Mouse (Mus musculus): ENCODE measurements at regions not wholly inside any gene's neighbourhood (a gene's known extent, or its start where the extent isn't known, plus 50 kb on each side); places are given as distances from the start of the nearest gene placed in this dataset.

GRCm38 (mm10) chr15:36380461-36381227, 626.9 kb downstream of the Zfp706 start:
- no peak for DNase-seq

DNA sequence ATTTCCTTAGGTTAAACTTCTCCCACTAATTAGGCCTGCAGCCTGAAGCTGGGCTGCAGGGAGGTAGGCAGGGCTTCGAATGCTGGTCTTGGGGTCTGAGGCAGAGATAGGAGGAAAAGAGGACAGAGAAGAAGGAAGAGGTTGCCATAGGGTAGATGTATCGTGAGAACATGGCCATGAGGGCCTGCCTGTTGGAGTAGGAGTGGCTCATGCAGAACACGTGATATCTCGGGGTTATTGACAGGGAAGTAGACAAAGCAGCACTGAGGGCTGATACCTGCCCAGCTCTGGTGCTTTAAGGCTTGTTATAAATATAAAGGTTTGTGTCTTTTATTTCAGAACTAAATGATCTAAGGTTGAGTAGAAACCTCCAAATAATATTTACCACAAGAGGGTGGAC, 628.9 kb downstream of the Zfp706 start:
- DNase-seq = no peak

DNA sequence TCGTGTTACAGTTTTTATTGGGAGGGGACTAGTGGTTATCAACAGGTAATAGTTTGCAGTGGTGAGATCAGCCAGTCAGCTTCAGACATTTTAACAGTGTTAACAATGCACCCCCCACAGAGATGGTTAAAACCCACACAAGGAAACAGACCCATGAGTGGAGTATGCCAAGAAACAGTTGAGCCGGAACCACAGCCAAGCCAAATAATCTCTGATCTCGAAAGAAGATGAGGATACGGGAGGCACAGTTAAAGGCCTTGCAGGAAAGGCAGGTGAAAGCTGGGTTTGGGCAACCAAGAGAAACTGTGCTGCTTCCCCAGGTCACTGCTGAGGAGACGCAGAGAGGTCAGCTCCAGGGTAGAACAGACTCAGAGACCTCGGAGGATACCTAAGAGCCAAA, 631.0 kb downstream of the Zfp706 start:
- DNase-seq = no peak

DNA sequence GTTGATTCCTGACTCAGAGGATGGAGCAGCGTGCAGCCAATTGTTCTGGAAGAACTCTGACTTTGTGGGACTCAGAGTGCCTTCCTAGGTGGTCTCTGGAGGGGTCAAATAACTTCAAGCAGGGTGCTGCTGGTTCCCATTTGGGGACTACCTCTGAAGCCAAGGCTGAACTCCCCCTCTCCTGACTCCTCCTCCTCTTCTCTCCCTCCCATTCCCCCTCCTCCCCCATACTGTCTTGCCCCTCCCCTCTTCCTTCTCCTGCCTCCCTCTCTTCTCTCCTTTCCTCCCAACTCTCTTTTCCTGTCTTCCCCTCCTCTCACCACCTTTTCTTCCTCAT, 632.1 kb downstream of the Zfp706 start:
- no peak for DNase-seq

DNA sequence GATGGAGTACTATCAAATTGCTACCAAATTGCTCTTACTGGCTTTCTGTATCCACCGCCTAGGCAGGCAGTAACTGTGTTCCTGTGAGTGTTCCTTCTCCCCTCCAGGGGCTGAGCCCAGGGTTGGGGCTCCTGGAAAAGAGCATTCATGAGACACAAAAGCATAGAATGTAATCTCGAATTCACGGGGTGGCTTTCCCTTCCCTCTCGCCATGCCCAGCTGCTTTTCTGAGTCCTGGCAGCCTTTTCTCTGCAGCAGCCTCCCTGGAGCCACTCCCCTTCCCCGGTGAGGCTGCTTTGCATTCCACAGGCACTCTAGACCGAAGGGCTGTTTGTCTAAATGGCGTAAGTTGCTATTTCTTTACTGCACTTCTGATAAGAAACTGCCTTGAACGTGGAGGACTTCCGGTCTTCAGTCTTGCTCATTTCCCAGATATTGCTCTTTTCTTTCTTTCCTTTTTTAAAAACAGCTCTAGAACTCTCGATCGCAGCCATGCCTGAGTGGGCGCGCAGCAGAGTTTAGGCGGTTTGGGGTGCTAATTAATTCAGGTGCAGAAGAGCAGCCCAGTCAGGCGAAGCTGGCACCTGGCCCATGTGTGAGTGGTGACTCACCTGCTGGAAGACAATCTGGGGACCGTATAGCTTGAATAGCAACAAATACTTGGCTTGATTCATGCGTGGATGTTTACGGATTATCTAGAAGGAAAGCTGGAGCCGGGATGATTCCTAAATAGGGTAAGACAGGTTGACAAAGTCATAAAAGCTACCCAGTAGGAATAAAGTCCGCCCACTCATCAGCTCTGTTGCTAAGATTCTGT, 632.6 kb downstream of the Zfp706 start:
- DNase-seq = peak; percentile 83

- peak in 1 of 2 experiments; percentile 14 for DNase-seq
Observed at GRCm38 (mm10) chr15:36373900-36374611, 633.5 kb downstream of the Zfp706 start.

DNA sequence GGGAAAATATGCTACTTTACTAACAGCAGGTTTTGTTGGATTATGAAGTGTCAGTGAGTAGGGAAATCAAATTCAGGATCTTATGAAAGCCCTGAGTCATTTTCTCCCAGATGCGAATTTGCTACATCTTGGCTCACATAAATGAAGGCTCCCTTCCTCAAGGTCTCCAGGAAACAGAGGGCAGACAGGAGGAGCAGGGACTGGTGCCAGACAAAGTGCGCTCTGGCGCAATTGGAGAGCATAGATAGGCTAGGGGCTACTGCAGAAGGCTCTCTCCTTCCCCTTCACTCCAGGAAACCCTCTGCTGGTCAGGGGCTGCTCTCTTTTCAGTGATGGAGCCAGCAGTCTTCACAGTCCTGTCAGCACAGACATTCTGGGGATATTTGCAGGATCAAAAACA, 634.1 kb downstream of the Zfp706 start:
- DNase-seq = no peak

DNA sequence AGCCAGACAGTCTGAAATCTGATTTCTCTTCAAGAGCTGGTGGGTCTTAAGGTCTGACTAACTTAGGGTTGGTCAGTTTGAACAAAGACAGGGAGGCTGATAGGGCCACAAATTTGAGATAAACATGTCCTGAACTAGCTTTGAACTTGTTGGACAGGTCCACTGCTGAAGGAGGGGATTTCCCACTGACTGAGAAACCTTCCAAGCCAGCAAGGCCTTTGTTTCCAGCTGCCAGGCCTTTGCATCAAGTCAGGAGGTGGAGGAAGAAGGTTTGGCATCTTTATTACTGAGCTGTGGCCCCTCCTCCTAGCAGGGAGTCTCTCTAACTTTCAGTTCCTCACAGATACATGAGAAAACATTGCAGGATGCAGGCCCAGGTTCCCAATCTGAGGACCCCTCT, 636.2 kb downstream of the Zfp706 start:
- no peak for DNase-seq

DNA sequence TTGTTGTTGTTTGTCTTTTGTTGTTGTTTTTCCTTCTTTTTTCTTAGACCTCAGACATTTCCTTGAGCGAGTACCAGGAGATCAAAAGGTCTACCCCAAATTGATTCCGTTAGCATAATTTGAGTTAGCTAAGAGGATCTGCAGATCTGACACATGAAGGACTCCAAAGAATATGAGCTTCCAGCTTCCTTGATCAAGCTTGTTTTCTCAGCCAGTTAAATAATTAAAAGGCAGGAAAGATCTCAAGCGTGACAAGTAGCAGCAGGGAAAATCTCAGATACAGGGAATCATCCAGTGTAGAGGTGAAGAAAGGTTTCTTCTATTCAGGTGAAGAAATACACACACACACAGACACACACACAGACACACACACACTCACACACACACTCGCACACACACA, 636.7 kb downstream of the Zfp706 start:
- DNase-seq = no peak

DNA sequence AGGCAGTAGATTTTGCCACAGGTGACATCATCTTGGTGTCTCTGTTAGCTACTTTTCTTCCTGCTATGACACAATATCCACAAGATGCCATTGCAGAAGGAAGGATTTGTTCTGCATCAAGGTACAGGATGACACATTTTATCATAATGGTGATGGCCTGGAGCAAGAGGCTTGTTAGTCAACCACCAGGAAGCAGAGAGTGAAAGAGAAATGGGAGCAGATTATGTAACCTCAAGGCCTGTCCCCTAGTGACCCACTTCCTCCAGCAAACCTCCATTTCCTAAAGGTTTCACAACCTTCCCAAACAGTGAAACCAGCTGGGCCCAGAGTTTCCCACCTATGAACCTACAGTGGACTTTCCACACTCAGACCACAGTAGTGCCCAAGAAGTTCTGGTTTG, 640.3 kb downstream of the Zfp706 start:
- DNase-seq = no peak

GRCm38 (mm10) chr15:36364757-36365156, 642.8 kb downstream of the Zfp706 start:
- no peak for DNase-seq

- no peak for DNase-seq
Observed at GRCm38 (mm10) chr15:36364062-36364461, 643.5 kb downstream of the Zfp706 start.

DNA sequence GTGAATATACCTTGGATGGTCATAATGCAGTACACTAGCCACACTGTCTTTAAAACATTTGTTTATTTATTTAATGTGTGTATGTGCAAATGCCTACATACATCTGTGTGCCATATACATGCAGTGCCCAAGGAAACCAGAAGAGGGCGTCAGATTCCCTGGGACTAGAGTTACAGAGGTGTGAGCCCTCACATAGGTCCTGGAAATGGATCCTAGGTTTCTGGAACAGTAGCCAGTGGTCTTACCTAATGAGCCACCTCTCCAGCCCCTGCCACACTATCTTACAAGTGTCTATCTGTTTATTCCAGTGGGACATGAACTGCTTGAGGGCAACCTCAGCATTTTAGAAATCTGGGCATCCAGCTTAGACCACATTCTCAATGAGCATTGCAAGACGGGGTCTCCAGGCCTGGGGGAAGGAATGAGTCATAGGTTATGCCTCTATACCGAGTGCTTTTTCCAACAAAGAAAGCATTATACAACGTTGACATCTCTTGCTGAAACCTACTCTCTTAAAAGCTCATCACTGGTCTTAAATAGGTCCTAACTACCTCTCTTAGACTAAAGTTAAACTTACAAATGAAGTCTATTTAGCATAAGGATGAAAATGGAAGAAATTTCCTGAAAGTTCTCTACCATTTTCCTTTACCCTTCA, 644.5 kb downstream of the Zfp706 start:
- no peak for DNase-seq

DNA sequence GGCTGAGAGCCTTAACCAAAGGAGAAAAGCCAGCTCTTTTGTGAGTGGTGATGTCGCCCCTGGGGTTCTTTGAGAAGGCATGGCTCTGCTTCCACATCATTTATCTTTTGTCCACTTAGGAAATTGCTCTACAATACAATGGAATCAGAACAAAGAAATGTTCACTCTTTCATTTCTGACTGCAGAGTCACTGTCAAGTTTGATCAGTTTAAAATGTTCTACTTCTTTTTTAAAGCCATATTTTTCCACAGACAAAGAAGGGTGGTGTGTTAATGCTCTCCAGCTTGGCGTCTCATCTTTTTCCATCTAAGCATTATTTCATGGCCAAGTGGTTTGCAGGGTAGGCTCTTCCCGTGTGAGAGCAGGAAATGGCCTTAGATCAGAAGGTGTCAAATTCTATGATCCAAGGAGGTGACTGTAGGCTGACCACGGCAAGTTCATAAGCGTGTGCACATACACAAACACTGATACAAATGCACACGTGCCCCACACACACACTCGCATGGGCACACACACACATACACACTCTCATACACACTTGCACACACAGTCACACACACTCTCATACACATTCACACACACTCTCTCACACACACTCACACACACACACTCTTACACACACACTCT, 645.9 kb downstream of the Zfp706 start:
- DNase-seq = no peak

GRCm38 (mm10) chr15:36360694-36361521, 646.7 kb downstream of the Zfp706 start:
- DNase-seq = no peak

DNA sequence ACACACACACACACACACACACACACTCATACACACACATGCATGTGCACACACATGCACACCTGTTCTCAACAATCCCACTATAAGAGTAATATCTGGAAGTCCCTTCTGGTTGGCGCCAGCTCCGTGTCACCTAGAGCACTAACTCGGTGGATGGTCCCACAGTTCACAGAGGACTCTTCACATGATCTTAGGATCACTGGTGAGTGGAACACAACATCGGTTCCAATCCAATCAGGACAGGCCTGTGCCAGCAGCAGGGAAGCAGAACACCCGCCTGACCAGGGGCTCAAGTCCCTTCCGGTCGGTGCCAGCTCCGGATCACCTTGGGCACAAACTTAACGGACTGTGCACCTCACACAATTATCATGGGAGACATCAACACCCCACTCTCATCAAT, 651.7 kb downstream of the Zfp706 start:
- DNase-seq = no peak

DNA sequence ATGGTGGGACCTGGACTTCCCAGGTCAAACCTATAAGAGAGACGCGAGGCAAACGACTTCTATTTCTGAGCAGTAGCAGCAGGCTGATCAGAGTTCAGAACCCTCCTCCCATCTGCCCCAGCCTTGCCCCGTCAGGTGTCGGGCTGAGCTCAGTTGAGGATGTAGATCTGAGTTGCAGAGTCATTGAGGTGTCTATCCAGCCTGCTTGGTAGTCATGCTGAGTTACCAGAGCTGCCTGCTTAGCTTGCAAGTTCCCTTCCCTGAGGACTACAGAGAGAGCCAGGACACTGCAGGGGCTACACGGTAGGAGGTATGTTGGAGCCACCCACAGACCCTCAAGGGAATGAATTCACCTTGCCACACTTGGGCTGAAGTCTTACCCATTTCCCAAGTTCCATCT, 653.0 kb downstream of the Zfp706 start:
- DNase-seq = no peak

DNA sequence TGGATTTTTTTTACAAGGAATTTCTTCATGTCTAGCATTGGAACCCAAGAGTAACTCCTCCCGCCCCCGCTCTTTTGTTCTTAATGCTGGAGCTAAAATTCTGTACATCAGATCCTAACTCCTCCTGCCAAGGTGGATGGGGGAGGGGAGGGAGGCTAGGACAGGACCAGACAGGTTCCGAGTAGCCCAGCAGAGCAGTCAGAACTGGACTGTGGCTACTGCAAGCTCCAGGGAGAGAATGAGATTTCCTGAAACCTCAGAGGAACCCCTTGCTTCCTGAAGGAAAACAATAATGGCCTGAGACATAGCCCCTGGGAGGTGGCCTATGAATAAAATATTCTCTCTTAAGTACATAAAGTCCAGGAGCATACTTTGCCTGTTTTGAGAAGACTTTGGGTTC, 653.8 kb downstream of the Zfp706 start:
- DNase-seq = no peak

DNA sequence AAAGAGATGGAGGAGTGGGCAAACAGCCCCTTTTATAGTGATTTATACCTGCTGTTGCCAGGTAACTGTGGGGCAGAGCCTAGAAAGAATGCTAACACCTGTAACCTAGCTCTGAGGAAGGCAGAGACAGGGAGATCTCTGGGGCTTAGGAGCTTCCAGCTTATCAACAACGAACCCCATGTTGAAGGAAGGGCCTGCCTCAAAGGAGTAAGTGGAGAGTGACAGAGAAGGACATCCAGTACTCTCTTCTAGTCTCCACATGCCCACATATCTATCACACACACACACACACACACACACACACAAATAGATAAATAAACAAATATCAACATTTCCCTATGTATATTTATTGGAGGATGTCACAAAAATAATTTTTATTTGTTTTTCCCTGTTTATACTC, 654.6 kb downstream of the Zfp706 start:
- no peak for DNase-seq

- no peak for DNase-seq
Observed at GRCm38 (mm10) chr15:36351693-36352092, 655.9 kb downstream of the Zfp706 start.

DNA sequence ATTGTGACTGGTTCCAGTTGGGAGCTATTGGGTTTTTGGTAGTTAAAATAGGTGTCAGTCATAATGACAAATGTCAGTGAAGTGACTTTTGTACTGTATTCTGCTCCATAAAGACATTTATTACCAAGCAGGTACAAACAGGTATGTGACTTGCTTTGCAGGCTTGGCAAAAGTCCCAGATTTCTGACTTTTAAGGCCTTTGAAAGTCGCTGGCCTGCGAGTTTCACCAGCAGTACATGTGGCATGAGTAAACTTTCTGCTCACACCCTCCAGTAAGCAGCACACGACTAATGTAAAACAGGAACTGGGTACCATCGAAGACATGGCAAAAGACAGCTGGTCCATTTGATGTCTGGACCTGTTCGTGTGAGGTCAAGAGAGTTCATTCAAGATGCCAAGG, 659.2 kb downstream of the Zfp706 start:
- DNase-seq = no peak

DNA sequence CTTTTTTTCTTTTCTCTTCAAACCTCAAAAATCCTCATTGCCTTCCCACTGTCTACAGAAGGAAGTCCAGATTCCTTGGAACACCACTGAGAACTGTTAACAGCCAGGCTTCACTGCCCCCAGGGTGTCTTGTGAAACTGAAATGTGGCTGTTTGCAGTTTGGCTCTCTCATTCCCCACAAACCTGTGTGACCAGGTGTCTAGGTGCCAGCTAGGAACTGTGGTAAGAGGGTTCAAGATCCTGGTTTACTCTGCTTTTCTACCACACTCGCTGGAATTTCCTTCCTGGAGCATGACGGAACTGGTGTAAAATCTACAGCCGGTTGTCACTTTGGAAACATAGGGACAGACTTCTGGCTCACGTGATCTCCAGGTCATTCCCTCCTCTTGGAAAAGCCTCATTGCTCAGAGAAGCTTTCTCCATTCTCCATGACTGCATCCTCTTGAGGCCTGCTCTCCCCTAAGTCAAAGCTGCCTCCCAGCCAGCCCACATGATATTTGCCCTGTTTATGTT, 660.2 kb downstream of the Zfp706 start:
- DNase-seq = no peak

All from cerebellum, postnatal 36 days (tissue).